Mouse (Mus musculus) sigmoid colon, adult 10 weeks (tissue): ENCODE data around the gene Smarcb1. TPM values are rescaled to one million over a fixed set of nuclear protein-coding genes. Genes with fewer than 3 reads are reported as not detected.

ENCODE experiments used
- polyA plus RNA-seq: library from polyadenylated mRNA; stranded (reverse); fragments of 350-450 nt; fragmentation: Illumina TruSeq; extraction: RNeasy Lipid Tissue Mini Kit (QIAGEN cat#74804); gene quantifications from one replicate; pipeline ENCODE4 v1.2.3, GENCODE M21; 2014; ENCODE audit warnings: low read depth, low replicate concordance

Gene Smarcb1
- 10.9 TPM for polyA plus RNA-seq

GRCm38 (mm10) chr10:75921026-75921725, at the start of gene Smarcb1:
Smarcb1 (minus strand) TSS chr10:75921617.

GRCm38 (mm10) chr10:75954381-75954811, 33.0 kb upstream of the Smarcb1 start, which contains the start of gene Gm5134:
Gm5134 (plus strand) TSS chr10:75954514.

GRCm38 (mm10) chr10:75942736-75943477, 21.5 kb upstream of the Smarcb1 start, which contains the start of gene Vpreb3:
Vpreb3 (plus strand) TSS chr10:75943057.

GRCm38 (mm10) chr10:75940520-75940919, 19.1 kb upstream of the Smarcb1 start, which contains the start of gene Gm867:
Gm867 (minus strand) TSS chr10:75940672.

DNA sequence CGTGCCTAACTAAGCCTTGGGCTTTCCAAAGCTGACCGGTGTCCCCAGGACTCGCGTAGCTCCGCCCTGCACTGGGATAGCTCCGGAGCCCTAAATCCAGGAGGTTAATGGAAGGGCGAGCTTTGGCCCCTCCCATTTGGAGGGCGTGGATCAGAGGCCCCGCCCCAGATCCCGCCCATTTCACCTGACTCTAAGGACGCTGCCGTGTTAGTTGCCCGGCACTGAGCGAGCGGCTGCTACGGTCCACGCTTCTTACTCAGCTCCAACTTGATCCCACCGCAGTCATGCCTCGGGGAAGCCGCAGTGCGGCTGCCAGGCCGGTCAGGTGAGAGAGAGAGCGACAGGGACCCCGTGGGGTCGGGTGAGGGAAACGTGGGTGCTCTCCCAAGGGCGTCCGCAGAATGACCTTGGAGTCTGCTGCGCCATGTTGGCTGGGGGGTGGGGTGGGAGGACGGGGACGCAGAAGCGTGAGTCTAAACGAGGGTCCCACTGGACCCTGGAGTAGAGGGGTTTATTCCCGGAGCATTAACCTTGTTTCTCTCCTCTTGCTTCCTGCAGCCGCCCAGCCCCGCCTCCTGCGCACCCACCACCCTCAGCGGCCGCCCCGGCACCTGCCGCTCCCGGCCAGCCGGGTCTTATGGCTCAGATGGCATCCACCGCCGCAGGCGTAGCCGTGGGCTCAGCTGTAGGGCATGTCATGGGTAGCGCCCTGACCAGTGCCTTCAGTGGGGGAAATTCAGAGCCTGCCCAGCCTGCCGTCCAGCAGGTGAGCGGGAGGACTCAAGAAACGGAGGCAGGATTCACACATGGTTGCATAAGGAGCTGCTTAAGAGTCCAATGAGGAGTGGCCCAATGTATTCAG, 14.5 kb upstream of the Smarcb1 start, which contains the start of gene Mmp11:
Mmp11 (minus strand) TSS at position 817 of the 862 bp plus-strand sequence.

GRCm38 (mm10) chr10:75932891-75933290, 11.5 kb upstream of the Smarcb1 start, which contains the start of gene Chchd10:
Chchd10 (plus strand) TSS chr10:75933130.

GRCm38 (mm10) chr10:75893089-75893750, 28.2 kb downstream of the Smarcb1 start, which contains the start of gene Derl3:
Derl3 (plus strand) TSS chr10:75893413.

DNA sequence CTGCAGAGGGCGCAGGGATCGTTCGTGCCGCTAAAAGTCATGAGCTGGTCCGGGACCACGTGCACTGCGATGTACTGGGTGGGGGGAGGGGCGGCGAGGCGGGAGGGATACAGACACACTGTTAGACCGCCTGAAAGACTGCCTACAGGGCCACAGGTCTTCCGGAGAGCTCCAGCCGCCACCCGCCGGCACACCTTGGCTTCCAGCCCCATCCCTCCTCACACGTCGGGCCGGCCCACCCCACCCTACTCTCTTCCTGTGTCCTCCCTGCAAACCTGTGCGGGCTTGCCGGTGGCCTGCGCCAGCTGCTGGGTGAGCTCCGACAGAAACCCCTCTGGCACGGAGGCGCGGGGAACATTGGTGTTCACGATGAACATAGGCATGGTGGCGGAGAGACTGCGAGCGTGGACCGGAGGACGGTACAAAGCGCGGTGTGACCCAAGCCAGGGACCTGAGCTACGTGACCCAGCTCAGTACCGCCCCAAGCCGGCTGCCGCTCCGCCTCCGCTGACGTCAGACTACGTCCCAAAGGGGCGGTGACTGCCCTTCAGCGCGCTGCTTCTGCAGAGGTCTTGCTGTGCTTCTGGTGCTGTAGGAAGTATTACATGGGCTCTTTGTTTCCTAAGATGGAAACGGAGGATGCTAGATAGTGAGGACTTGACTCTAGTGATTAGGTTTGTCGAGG, 61.5 kb downstream of the Smarcb1 start, which contains the start of gene Mif:
Mif (minus strand) TSS at position 455 of the 685 bp plus-strand sequence.

Other genes with a start within 250 kb of the Smarcb1 start
- gene Cabin1, start 157.3 kb downstream of the Smarcb1 start, polyA plus RNA-seq = 4.6 TPM
- gene Ddt, start 148.2 kb downstream of the Smarcb1 start, polyA plus RNA-seq = 1.3 TPM
- not detected for gene Gm20441, start 140.7 kb downstream of the Smarcb1 start, polyA plus RNA-seq
- 56.7 TPM for gene Gstt3, start 140.2 kb downstream of the Smarcb1 start, polyA plus RNA-seq
- 4.0 TPM for gene Gstt1, start 123.0 kb downstream of the Smarcb1 start, polyA plus RNA-seq
- gene Gstt4, start 99.1 kb downstream of the Smarcb1 start, polyA plus RNA-seq = not detected
- gene Gstt2, start 84.2 kb downstream of the Smarcb1 start, polyA plus RNA-seq = 13.0 TPM
- not detected for gene Mif, start 61.4 kb downstream of the Smarcb1 start, polyA plus RNA-seq
- gene Derl3, start 28.2 kb downstream of the Smarcb1 start, polyA plus RNA-seq = not detected
- gene Chchd10, start 11.5 kb upstream of the Smarcb1 start, polyA plus RNA-seq = 21.3 TPM
- gene Mmp11, start 14.9 kb upstream of the Smarcb1 start, polyA plus RNA-seq = 1.0 TPM
- not detected for gene Gm867, start 19.1 kb upstream of the Smarcb1 start, polyA plus RNA-seq
- not detected for gene Vpreb3, start 21.4 kb upstream of the Smarcb1 start, polyA plus RNA-seq
- not detected for gene Gm5134, start 32.9 kb upstream of the Smarcb1 start, polyA plus RNA-seq
- gene Zfp280b, start 111.0 kb upstream of the Smarcb1 start, polyA plus RNA-seq = 12.6 TPM
- 0.22 TPM for gene Slc5a4b, start 189.3 kb upstream of the Smarcb1 start, polyA plus RNA-seq
- gene Slc5a4a, start 225.8 kb upstream of the Smarcb1 start, polyA plus RNA-seq = not detected